Mouse (Mus musculus) central nervous system, embryonic 11.5 days (tissue): ENCODE measurements around the gene Kcnn3. TPM values are rescaled to one million over a fixed set of nuclear protein-coding genes. Genes with fewer than 3 reads are reported as not detected.

Experiments used
- polyA plus RNA-seq: library from polyadenylated mRNA; depleted of rRNA; stranded (reverse); fragments of >200 nt; gene quantifications from 2 replicates; pipeline ENCODE4 v1.2.3, GENCODE M21; 2012; rRNA removed

Kcnn3 gene
- polyA plus RNA-seq = 1.7 and 2.9 TPM in 2 replicates

DNA sequence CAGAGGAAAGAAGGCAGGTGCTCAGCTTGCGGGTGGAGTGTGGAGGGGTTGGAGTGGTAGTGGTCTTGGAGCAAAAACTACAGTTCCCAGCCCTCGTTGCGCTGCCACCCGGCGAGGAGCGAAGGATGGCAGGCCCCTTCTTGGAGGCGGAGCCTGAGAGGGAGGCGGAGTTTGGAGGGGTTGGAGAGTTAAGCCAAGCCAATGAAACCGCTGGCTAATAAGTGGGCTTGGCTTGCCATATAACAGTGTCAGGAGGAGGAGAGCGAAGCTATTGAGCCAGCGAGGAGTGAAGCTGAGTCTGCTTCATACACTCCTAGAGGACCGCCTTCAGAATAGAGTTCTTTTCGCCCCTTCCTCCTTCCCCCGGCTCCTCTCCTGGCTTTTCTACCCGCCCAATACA lies at the start of gene Kcnn3:
TSS of gene Kcnn3 (plus strand) at position 271 of the 400 bp plus-strand sequence.

DNA sequence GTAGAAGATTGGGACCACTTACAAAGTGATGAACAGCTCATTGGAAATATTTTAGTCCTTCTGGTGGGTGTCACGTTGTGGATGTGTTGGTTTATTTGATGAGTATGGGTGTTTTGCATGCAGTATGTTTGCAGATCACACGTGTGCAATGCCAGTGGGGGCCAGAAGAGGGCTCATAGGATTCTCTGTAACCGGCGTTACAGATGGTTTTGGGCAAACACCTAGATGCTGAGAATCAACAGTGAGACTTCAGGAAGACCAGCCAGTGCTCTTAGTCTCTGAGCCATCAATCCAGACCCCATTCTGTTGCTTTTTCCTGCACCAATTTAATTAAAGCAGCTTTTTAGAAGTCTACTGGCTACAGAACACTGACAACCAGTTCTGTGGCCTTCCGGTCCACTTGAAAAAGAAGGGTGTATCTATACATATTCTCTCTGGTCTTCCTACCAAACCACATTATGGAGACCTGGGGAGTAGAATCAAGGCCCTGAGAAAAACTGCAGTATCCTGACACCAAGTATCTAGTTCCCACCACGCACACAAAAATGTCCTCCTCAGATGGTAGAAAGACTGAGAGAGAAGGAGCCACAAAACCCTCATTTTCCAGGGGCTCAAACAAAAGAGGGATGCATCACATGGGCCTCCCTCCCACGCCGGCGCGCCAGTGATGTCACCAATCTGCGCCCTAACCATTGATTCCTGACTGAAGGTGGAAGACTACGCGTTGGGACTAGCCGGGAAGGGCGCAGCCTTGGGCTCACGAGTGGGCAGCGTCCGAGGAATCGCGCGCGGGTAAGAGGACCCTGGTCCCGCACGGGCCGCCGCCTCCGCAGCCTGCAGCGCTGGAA lies 194.6 kb downstream of the Kcnn3 start, which contains the start of gene Adar:
TSS of gene Adar (plus strand) at position 664 of the 848 bp plus-strand sequence.

Other genes with a start within 250 kb of the Kcnn3 start
- 29.1 and 51.5 TPM in 2 replicates for gene Slc50a1, start 249.6 kb upstream of the Kcnn3 start, polyA plus RNA-seq
- gene Efna1, start 239.0 kb upstream of the Kcnn3 start, polyA plus RNA-seq = 8.9 and 20.0 TPM in 2 replicates
- 5.5 and 18.9 TPM in 2 replicates for gene Efna3, start 197.2 kb upstream of the Kcnn3 start, polyA plus RNA-seq
- 32.7 and 40.6 TPM in 2 replicates for gene Efna4, start 182.1 kb upstream of the Kcnn3 start, polyA plus RNA-seq
- gene Adam15, start 170.2 kb upstream of the Kcnn3 start, polyA plus RNA-seq = 32.0 and 36.4 TPM in 2 replicates
- gene Dcst2, start 158.2 kb upstream of the Kcnn3 start, polyA plus RNA-seq = 0.18 and 0.41 TPM in 2 replicates
- gene Dcst1, start 154.9 kb upstream of the Kcnn3 start, polyA plus RNA-seq = 0.02 and 0.05 TPM in 2 replicates
- gene Zbtb7b, start 125.4 kb upstream of the Kcnn3 start, polyA plus RNA-seq = 2.7 and 3.9 TPM in 2 replicates
- 3.2 and 3.6 TPM in 2 replicates for gene Lenep, start 117.4 kb upstream of the Kcnn3 start, polyA plus RNA-seq
- gene Flad1, start 108.3 kb upstream of the Kcnn3 start, polyA plus RNA-seq = 22.1 and 30.7 TPM in 2 replicates
- gene Cks1b, start 101.8 kb upstream of the Kcnn3 start, polyA plus RNA-seq = 235 and 307 TPM in 2 replicates
- 47.1 and 77.1 TPM in 2 replicates for gene Shc1, start 101.7 kb upstream of the Kcnn3 start, polyA plus RNA-seq
- 58.4 and 79.0 TPM in 2 replicates for gene Pygo2, start 90.0 kb upstream of the Kcnn3 start, polyA plus RNA-seq
- 18.5 and 18.7 TPM in 2 replicates for gene Pbxip1, start 83.5 kb upstream of the Kcnn3 start, polyA plus RNA-seq
- gene Pmvk, start 65.6 kb upstream of the Kcnn3 start, polyA plus RNA-seq = 54.0 and 72.1 TPM in 2 replicates
- 31.3 and 37.8 TPM in 2 replicates for gene Adar, start 194.9 kb downstream of the Kcnn3 start, polyA plus RNA-seq
- gene Chrnb2, start 244.5 kb downstream of the Kcnn3 start, polyA plus RNA-seq = 13.4 and 14.2 TPM in 2 replicates